Mouse (Mus musculus): ENCODE data around the gene Galnt6. TPM values are rescaled to one million over a fixed set of nuclear protein-coding genes. Genes with fewer than 3 reads are reported as not detected.

The Galnt6 gene
- total and polyA plus RNA-seq, 2 experiments from 2014 or later, result 0.34 to 0.37 TPM

GRCm38 (mm10) chr15:100703913-100704312, 25.3 kb downstream of the Galnt6 start:
- no peaks in the 10 kb centered on the region for H3K4me1 ChIP-seq (ENCODE audit: insufficient read depth, low read length)
- no peak overlapping the region for H3K4me3 ChIP-seq (ENCODE audit: low read length)
- no peak overlapping the region for H3K9ac ChIP-seq (replicated peaks; ENCODE audit: low read length)
- ATAC-seq (0 out of 2 replicates have a peak, but pooled peaks have one; percentile 15), DNase-seq (ENCODE audit: low spot score) (no peak)
- no peak for TF ChIP-seq CTCF (IDR thresholded peaks at IDR 0.05; ENCODE audit: low read depth)
- peak overlapping the region; percentile 28; the same call in 1 of the 2 replicates for H3K4me2 ChIP-seq (ENCODE audit: low read depth, low read length)
- H3K9me3 ChIP-seq (ENCODE audit: low read length), result no peaks in the 10 kb centered on the region
- H3K27me3 ChIP-seq (ENCODE audit: insufficient read depth, low read length), result no peaks in the 10 kb centered on the region
- WGBS, result 7% methylated on average over 17 of the region's 17 CpGs
- no peak overlapping the region for H3K27ac ChIP-seq
- no peaks in the 10 kb centered on the region for H3K36me3 ChIP-seq (ENCODE audit: insufficient read depth, low read length)

GRCm38 (mm10) chr15:100701856-100702255, 27.3 kb downstream of the Galnt6 start:
- Histone ChIP-seq H3K4me3 (ENCODE audit: low read length) (no peak overlapping the region), H3K27me3 (ENCODE audit: insufficient read depth, low read length) (no peaks in the 10 kb centered on the region), H3K9ac (replicated peaks; ENCODE audit: low read length) (no peak overlapping the region), H3K9me3 (ENCODE audit: low read length) (no peaks in the 10 kb centered on the region), H3K4me1 (ENCODE audit: insufficient read depth, low read length) (no peaks in the 10 kb centered on the region), H3K4me2 (ENCODE audit: low read depth, low read length) (no peak overlapping the region), H3K27ac (no peak overlapping the region), H3K36me3 (ENCODE audit: insufficient read depth, low read length) (no peaks in the 10 kb centered on the region)
- no peak for DNase-seq (ENCODE audit: low spot score)
- TF ChIP-seq CTCF (IDR thresholded peaks at IDR 0.05; ENCODE audit: low read depth), result no peak
- WGBS, result 77% methylated on average over 6 of the region's 6 CpGs
- no peak for ATAC-seq

- no peak for TF ChIP-seq CTCF (IDR thresholded peaks at IDR 0.05; ENCODE audit: low read depth)
- no peak overlapping the region for H3K9ac ChIP-seq (replicated peaks; ENCODE audit: low read length)
- WGBS, result 70% methylated on average over 10 of the region's 10 CpGs
- ATAC-seq (no peak), DNase-seq (ENCODE audit: low spot score) (no peak)
- H3K27me3 ChIP-seq (ENCODE audit: insufficient read depth, low read length), result no peaks in the 10 kb centered on the region
- H3K36me3 ChIP-seq (ENCODE audit: insufficient read depth, low read length), result no peaks in the 10 kb centered on the region
- H3K4me3 ChIP-seq (ENCODE audit: low read length), result no peak overlapping the region
- no peaks in the 10 kb centered on the region for H3K9me3 ChIP-seq (ENCODE audit: low read length)
- H3K4me1 ChIP-seq (ENCODE audit: insufficient read depth, low read length), result no peaks in the 10 kb centered on the region
- no peak overlapping the region for H3K27ac ChIP-seq
- no peak overlapping the region for H3K4me2 ChIP-seq (ENCODE audit: low read depth, low read length)
These were observed 28.1 kb downstream of the Galnt6 start for GRCm38 (mm10) chr15:100701108-100701507.

- no peaks in the 10 kb centered on the region for H3K4me1 ChIP-seq (ENCODE audit: insufficient read depth, low read length)
- H3K9me3 ChIP-seq (ENCODE audit: low read length), result no peaks in the 10 kb centered on the region
- 74% methylated on average over 5 of the region's 5 CpGs for WGBS
- no peak for ATAC-seq
- no peaks in the 10 kb centered on the region for H3K27me3 ChIP-seq (ENCODE audit: insufficient read depth, low read length)
- no peak overlapping the region for H3K4me2 ChIP-seq (ENCODE audit: low read depth, low read length)
- H3K36me3 ChIP-seq (ENCODE audit: insufficient read depth, low read length), result no peaks in the 10 kb centered on the region
- DNase-seq (ENCODE audit: low spot score), result no peak
- H3K4me3 ChIP-seq (ENCODE audit: low read length), result no peak overlapping the region
- H3K27ac ChIP-seq, result no peak overlapping the region
- TF ChIP-seq CTCF (IDR thresholded peaks at IDR 0.05; ENCODE audit: low read depth), result no peak
- no peak overlapping the region for H3K9ac ChIP-seq (replicated peaks; ENCODE audit: low read length)
These were observed 28.8 kb downstream of the Galnt6 start for GRCm38 (mm10) chr15:100700424-100700823.

GRCm38 (mm10) chr15:100699386-100699785, 29.8 kb downstream of the Galnt6 start:
- ATAC-seq, result no peak
- H3K27ac ChIP-seq, result no peak overlapping the region
- 68% methylated on average over 6 of the region's 6 CpGs for WGBS
- no peaks in the 10 kb centered on the region for H3K27me3 ChIP-seq (ENCODE audit: insufficient read depth, low read length)
- no peaks in the 10 kb centered on the region for H3K36me3 ChIP-seq (ENCODE audit: insufficient read depth, low read length)
- H3K4me1 ChIP-seq (ENCODE audit: insufficient read depth, low read length), result no peaks in the 10 kb centered on the region
- DNase-seq (ENCODE audit: low spot score), result no peak
- no peaks in the 10 kb centered on the region for H3K9me3 ChIP-seq (ENCODE audit: low read length)
- no peak overlapping the region for H3K9ac ChIP-seq (replicated peaks; ENCODE audit: low read length)
- no peak overlapping the region for H3K4me3 ChIP-seq (ENCODE audit: low read length)
- TF ChIP-seq CTCF (IDR thresholded peaks at IDR 0.05; ENCODE audit: low read depth), result no peak
- no peak overlapping the region for H3K4me2 ChIP-seq (ENCODE audit: low read depth, low read length)

- WGBS, result 77% methylated on average over 10 of the region's 10 CpGs
- no peak overlapping the region for H3K4me2 ChIP-seq (ENCODE audit: low read depth, low read length)
- H3K9me3 ChIP-seq (ENCODE audit: low read length), result no peaks in the 10 kb centered on the region
- DNase-seq (ENCODE audit: low spot score) (no peak), ATAC-seq (no peak)
- H3K4me1 ChIP-seq (ENCODE audit: insufficient read depth, low read length), result no peaks in the 10 kb centered on the region
- no peaks in the 10 kb centered on the region for H3K27me3 ChIP-seq (ENCODE audit: insufficient read depth, low read length)
- no peaks in the 10 kb centered on the region for H3K36me3 ChIP-seq (ENCODE audit: insufficient read depth, low read length)
- H3K4me3 ChIP-seq (ENCODE audit: low read length), result no peak overlapping the region
- TF ChIP-seq CTCF (IDR thresholded peaks at IDR 0.05; ENCODE audit: low read depth), result no peak
- H3K9ac ChIP-seq (replicated peaks; ENCODE audit: low read length), result no peak overlapping the region
- no peak overlapping the region for H3K27ac ChIP-seq
These were observed 31.1 kb downstream of the Galnt6 start for GRCm38 (mm10) chr15:100698078-100698477.

GRCm38 (mm10) chr15:100694406-100694805, 34.8 kb downstream of the Galnt6 start:
- Histone ChIP-seq H3K9ac (replicated peaks; ENCODE audit: low read length) (no peak overlapping the region), H3K36me3 (ENCODE audit: insufficient read depth, low read length) (no peaks in the 10 kb centered on the region), H3K27me3 (ENCODE audit: insufficient read depth, low read length) (no peaks in the 10 kb centered on the region), H3K27ac (no peak overlapping the region), H3K9me3 (ENCODE audit: low read length) (peaks cover 8% of the 10 kb centered on the region; the same call in 1 of the 2 replicates), H3K4me2 (ENCODE audit: low read depth, low read length) (no peak overlapping the region), H3K4me1 (ENCODE audit: insufficient read depth, low read length) (no peaks in the 10 kb centered on the region), H3K4me3 (ENCODE audit: low read length) (no peak overlapping the region)
- 57% methylated on average over 9 of the region's 9 CpGs for WGBS
- DNase-seq (ENCODE audit: low spot score), result no peak
- ATAC-seq, result no peak
- no peak for TF ChIP-seq CTCF (IDR thresholded peaks at IDR 0.05; ENCODE audit: low read depth)

Data from hindbrain, postnatal 0 days (tissue).